Mouse (Mus musculus) small intestine, adult 2 months (tissue): ENCODE results near the gene Fzd7.

Experiments
- CTCF ChIP-seq: fragments of 200-500 bp; IDR thresholded peaks from 2 replicates; pipeline ENCODE4 v1.5.1; 2012; ENCODE audit warnings: low read depth, mild to moderate bottlenecking, control low read depth, inconsistent platforms, low read length, moderate library complexity, mixed read lengths; ENCODE audit not compliant: insufficient replicate concordance, insufficient read length; ENCODE audit errors: extremely low read depth
- POLR2A ChIP-seq: fragments of 200-500 bp; IDR thresholded peaks from 2 replicates; pipeline ENCODE4 v1.6.1; 2012; ENCODE audit warnings: low read depth, mild to moderate bottlenecking, control low read depth, inconsistent platforms, low read length, moderate library complexity

- TF ChIP-seq CTCF, result no peak
- TF ChIP-seq POLR2A, result no peak
These were observed 53.0 kb downstream of the Fzd7 start for GRCm38 (mm10) chr1:59534976-59535810.
